Mouse (Mus musculus) ovary, adult 10 weeks (tissue): ENCODE measurements around the gene Wdr82. TPM values are rescaled to one million over a fixed set of nuclear protein-coding genes. Genes with fewer than 3 reads are reported as not detected.

Source experiments
- polyA plus RNA-seq: library from polyadenylated mRNA; stranded (reverse); fragments of 350-450 nt; fragmentation: Illumina TruSeq; extraction: RNeasy Lipid Tissue Mini Kit (QIAGEN cat#74804); gene quantifications from one replicate; pipeline ENCODE4 v1.2.3, GENCODE M21; 2014

The Wdr82 gene
- polyA plus RNA-seq, result 164 TPM

DNA sequence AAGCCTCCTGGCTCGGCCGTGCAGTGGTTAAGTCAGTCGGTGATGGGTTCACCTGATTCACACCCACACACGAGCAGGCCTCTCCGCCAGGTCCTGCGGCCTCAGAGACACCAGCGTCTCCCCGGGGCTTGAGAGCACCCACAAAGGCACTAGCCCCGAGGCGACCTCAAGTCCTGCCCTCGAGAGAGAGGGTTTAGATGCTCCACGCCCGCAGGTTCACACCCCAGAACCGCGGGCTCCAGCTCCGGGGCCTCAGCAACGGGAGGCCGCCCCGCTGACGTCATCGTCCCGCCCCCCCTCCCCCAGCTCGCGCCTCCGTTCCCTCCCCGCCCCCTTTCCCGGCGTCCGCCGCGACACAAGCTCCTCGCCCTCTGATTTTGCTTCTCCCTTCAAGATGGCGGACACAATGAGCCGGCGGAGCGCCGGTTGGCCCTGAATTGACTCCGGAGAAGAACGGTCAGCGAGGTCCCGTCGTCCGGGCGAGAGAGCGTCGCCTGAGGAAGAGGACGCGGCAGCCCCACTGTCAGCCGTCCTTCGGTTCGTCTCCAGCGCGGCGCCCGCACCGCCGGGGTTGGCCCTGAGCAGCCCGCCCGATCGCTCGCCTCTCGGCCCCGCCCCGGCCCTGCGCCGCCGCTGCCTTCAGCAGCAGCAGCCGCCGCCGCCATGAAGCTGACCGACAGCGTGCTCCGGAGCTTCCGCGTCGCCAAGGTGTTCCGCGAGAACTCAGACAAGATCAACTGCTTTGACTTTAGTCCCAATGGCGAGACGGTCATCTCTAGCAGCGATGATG is at the start of gene Wdr82:
Gene Wdr82 (plus strand): TSS at position 373 of the 790 bp plus-strand sequence.

DNA sequence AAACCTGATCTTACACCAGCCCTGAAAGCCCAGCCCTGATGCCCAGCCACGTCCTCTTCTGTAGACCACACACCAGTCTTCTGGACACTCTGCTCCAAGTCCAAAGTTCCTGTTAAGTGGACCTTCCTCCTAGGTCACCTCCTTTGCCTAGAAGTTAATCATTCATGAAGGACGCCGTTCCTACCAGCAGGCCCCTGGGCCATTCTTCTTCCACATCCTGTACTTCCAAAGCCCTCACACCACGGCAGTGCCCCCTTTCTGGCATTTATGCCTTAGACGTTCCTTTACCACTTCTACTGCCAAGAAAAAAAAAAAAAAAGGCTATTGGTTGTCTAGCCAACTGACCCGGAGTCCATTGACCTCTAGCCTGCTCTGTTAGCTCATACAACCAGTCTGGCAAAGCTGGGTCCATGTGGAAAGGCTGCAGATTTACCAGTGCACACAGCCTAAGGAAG is 12.7 kb upstream of the Wdr82 start, which contains the start of gene Glyctk:
Gene Glyctk (minus strand): TSS at position 102 of the 455 bp plus-strand sequence.

DNA sequence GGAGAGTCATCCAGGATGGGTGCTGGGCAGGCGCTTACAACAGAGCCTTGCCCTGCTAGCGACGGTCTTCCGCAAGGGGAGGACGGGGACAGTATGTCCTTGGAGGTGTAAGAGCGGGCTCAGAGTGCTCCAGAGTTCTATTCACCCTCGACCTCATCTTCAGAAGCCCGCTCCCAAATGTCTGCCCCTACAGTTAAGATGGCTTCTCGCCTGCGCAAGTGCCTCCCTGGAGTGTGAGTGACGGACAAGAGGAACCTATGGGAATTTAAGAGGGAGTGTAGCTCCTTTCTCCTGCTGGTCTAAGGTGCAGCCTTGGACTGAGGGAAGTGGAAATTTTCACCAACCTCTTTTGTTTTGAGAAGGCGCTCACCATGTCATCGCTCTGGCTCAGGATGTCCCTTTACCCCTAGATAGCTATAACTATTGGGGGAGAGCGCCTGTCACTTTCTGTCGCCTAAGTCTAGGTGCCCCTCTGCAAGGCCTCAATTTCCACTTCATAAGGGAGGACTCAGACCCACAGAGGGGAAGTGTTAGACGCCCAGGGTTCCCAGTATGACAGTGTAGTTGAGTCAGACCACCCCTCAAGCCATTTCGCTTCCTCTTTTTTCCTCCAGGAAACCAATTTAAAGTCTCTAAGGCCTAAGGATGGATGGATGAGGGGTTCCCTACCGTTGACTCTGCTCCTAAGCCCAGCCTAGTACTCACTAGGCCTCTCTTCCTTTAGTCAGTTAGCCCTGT is 29.0 kb downstream of the Wdr82 start, which contains the start of gene Ppm1m:
Gene Ppm1m (minus strand): TSS at position 212 of the 738 bp plus-strand sequence.

DNA sequence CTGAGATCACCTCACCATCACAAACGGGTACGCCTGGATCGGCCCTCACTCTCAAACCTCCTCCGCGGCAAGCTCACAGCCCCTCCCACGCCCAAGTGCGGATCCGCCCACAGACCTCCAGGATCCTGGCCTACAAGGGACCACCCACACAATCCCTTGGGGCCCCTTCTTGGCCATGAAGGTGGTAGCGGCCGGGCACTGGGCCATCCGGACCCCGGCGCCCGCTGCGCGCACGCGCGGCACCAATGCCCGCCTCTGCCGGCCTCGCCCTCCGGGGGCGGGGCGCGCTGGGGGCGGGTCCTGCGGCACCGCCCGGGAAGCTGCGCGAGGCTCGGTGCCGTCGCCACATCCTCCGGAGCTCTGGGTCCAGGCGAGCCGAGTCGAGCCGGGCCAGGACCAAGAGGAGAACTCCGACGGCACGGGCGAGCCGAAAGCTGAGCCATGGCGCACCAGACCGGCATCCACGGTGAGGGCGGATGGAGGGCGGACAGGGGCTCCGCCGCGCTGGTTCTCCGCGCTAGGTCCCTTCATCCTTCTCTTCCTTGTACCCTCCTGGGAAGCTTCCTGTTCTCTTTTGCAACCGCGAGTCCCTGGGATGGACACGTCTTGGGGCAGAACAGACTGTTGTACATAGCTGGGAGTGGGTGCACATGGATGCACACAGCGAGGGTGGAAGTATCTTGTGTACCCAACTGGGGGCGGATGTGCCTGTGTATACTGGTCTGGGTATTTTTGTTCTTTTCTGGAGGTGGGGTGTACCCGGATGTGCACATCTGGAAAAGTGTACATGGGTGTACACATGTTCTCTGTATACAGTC is 32.3 kb downstream of the Wdr82 start, which contains the start of gene Twf2:
Gene Twf2 (plus strand): TSS at position 290 of the 818 bp plus-strand sequence.

DNA sequence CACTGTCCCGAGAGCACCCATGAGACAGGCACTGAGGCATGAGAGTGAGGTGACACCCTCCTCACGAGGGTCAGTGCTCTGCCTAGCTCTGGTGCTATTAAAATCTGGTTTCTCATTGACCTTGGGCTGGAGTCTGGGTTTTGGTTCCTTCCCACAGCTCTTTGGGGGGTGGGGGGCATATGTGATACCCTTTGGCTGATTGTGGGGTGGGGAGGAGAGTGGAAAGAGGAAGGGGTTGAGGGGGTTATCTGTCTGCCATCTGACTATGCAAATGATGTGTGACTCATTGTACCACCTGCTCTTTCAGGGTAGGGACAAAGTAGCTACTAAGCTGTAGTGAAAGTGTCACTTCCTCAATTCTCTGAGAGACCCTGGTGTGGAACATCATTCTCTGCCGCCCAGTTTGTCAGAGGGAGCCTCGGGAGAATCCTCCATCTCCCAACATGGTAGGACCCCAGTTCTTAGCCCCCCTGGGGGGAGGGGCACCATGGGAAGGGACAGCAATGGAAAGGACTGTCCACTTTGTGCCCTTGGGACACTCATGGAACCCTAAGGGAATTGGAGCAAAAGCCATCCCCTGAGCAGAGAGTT is 51.6 kb downstream of the Wdr82 start, which contains the start of gene Tlr9:
Gene Tlr9 (plus strand): TSS at position 338 of the 591 bp plus-strand sequence.

Other genes starting within 250 kb of the Wdr82 start
- gene Col6a5, start 210.3 kb upstream of the Wdr82 start, polyA plus RNA-seq, result 6.1 TPM
- gene Col6a4, start 74.1 kb upstream of the Wdr82 start, polyA plus RNA-seq, result 40.0 TPM
- not detected for gene Glyctk, start 12.8 kb upstream of the Wdr82 start, polyA plus RNA-seq
- 3.6 TPM for gene Ppm1m, start 28.8 kb downstream of the Wdr82 start, polyA plus RNA-seq
- gene Twf2, start 32.2 kb downstream of the Wdr82 start, polyA plus RNA-seq, result not detected
- 0.11 TPM for gene Tlr9, start 51.7 kb downstream of the Wdr82 start, polyA plus RNA-seq
- 30.9 TPM for gene Alas1, start 77.7 kb downstream of the Wdr82 start, polyA plus RNA-seq
- 2.0 TPM for gene Poc1a, start 110.1 kb downstream of the Wdr82 start, polyA plus RNA-seq
- 23.3 TPM for gene Dusp7, start 197.7 kb downstream of the Wdr82 start, polyA plus RNA-seq